In the genomic region with DNA sequence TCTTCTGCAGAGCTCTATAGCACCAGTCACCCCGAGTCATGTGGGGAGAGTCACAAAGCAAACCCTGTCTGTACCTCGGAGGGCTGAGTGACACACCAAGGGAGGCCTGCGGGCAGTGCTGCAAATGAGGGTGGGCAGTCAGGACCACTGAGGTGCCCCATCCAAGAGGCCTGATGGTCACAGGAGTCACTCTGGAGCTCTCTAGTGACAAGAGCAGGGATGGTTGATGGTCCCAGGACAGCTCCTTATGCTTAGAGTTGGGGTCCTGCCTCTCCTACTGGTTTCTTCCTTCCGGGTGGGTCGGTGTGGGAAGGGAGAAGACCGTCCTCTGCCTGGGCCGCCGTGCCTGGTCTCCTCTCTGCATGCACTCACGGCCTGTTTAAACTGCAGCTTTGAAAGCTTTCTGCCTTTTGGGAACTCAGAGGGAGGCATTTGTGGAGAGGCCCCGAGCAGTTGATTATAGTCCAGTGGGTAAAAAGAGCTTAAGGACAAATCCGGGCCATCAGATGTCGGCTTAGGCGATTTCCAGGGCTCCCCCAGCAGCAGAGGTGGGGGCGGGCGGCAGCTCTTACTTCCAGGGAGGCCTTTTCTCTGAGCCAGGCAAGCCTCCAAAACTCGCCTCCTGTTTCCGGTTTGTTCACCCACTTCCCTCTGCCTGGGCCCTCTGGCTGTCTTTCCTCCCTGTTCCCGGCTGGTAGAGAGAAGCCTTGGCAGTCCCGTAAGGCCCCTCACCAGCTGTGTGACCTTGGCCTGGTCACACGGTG, we compare ENCODE assay signal across 9 mouse cellular contexts.
DNase-seq lines count a peak whose midpoint lies in the region; ATAC-seq lines count a peak whose summit lies in the region.
"Had no signal": no experiment of that assay in that cellular context is flagged by ENCODE, and none has a peak within 500 bp of the region (broad histone marks: within the 10 kb centered on the region; RNA-seq: fewer than 3 reads in every experiment).

No protein-coding gene starts in this region.

- H3K9ac ChIP-seq in embryonic facial prominence, embryonic 13.5 days, result 0 out of 2 replicates have a peak overlapping the region, but pooled peaks have one; percentile 17
- 0 out of 2 replicates have a peak overlapping the region, but pooled peaks have one; percentile 17 for H3K9ac ChIP-seq in heart, embryonic 12.5 days
- no peak overlapping the region for H3K9ac ChIP-seq in limb, embryonic 15.5 days
- no peak overlapping the region for H3K9ac ChIP-seq in neural tube, embryonic 15.5 days (replicated peaks)

- 18% methylated on average over 20 of the region's 20 CpGs for WGBS in embryonic facial prominence, embryonic 13.5 days
- WGBS in heart, embryonic 12.5 days, result 55% methylated on average over 20 of the region's 20 CpGs
- 28% methylated on average over 20 of the region's 20 CpGs for WGBS in limb, embryonic 15.5 days
- WGBS in neural tube, embryonic 15.5 days, result 42% methylated on average over 20 of the region's 20 CpGs

- no peaks in the 10 kb centered on the region for H3K36me3 ChIP-seq in embryonic facial prominence, embryonic 13.5 days
- H3K36me3 ChIP-seq in heart, embryonic 12.5 days, result no peaks in the 10 kb centered on the region
- no peaks in the 10 kb centered on the region for H3K36me3 ChIP-seq in limb, embryonic 15.5 days
- no peaks in the 10 kb centered on the region for H3K36me3 ChIP-seq in neural tube, embryonic 15.5 days

- H3K4me1 ChIP-seq in embryonic facial prominence, embryonic 13.5 days, result peaks cover 76% of the 10 kb centered on the region
- H3K4me1 ChIP-seq in heart, embryonic 12.5 days (replicated peaks), result peaks cover 64% of the 10 kb centered on the region
- H3K4me1 ChIP-seq in limb, embryonic 15.5 days, result peaks cover 61% of the 10 kb centered on the region
- H3K4me1 ChIP-seq in neural tube, embryonic 15.5 days, result peaks cover 55% of the 10 kb centered on the region

- no peak for ATAC-seq in embryonic facial prominence, embryonic 13.5 days (ENCODE audit: insufficient number of reproducible peaks, insufficient read depth, low FRiP score, low TSS enrichment, low read depth)
- ATAC-seq in heart, embryonic 12.5 days (ENCODE audit: insufficient number of reproducible peaks, low FRiP score), result no peak
- no peak for ATAC-seq in limb, embryonic 15.5 days (ENCODE audit: insufficient number of reproducible peaks, low FRiP score, low TSS enrichment, low read depth)
- ATAC-seq in neural tube, embryonic 15.5 days (ENCODE audit: low FRiP score), result no peak

- H3K4me2 ChIP-seq in embryonic facial prominence, embryonic 13.5 days, result peak overlapping the region; percentile 12; the same call in 1 of the 2 replicates
- H3K4me2 ChIP-seq in heart, embryonic 12.5 days, result no peak overlapping the region
- no peak overlapping the region for H3K4me2 ChIP-seq in limb, embryonic 15.5 days
- H3K4me2 ChIP-seq in neural tube, embryonic 15.5 days, result no peak overlapping the region

- H3K4me3 ChIP-seq in embryonic facial prominence, embryonic 13.5 days, result no peak overlapping the region
- no peak overlapping the region for H3K4me3 ChIP-seq in heart, embryonic 12.5 days
- no peak overlapping the region for H3K4me3 ChIP-seq in limb, embryonic 15.5 days
- no peak overlapping the region for H3K4me3 ChIP-seq in neural tube, embryonic 15.5 days (replicated peaks)

- no peaks in the 10 kb centered on the region for H3K9me3 ChIP-seq in embryonic facial prominence, embryonic 13.5 days
- no peaks in the 10 kb centered on the region for H3K9me3 ChIP-seq in heart, embryonic 12.5 days (replicated peaks)
- no peaks in the 10 kb centered on the region for H3K9me3 ChIP-seq in limb, embryonic 15.5 days
- no peaks in the 10 kb centered on the region for H3K9me3 ChIP-seq in neural tube, embryonic 15.5 days (replicated peaks)

- peak; percentile 79 for DNase-seq in adrenal gland, postnatal 14 days
- DNase-seq in adrenal gland, postnatal 4 days (ENCODE audit: low spot score in 2 of 2), result no peak
- DNase-seq in kidney, postnatal 14 days, result peak; percentile 67
- no peak for DNase-seq in urinary bladder, postnatal 10 days (ENCODE audit: low spot score)

- H3K27ac ChIP-seq in embryonic facial prominence, embryonic 13.5 days, result peak overlapping the region; percentile 92
- peak overlapping the region; percentile 12; the same call in 1 of the 2 replicates for H3K27ac ChIP-seq in heart, embryonic 12.5 days (ENCODE audit: poor library complexity, severe bottlenecking)
- H3K27ac ChIP-seq in limb, embryonic 15.5 days, result peak overlapping the region; percentile 71
- H3K27ac ChIP-seq in neural tube, embryonic 15.5 days (replicated peaks), result peak overlapping the region; percentile 89
- H3K27ac ChIP-seq: macrophage had no signal

- H3K27me3 ChIP-seq in embryonic facial prominence, embryonic 13.5 days, result no peaks in the 10 kb centered on the region
- no peaks in the 10 kb centered on the region for H3K27me3 ChIP-seq in heart, embryonic 12.5 days (replicated peaks)
- no peaks in the 10 kb centered on the region for H3K27me3 ChIP-seq in limb, embryonic 15.5 days
- no peaks in the 10 kb centered on the region for H3K27me3 ChIP-seq in neural tube, embryonic 15.5 days (replicated peaks)

Comparison
In these comparisons a context has a peak if more than half of its experiments do, and no peak if none do; other contexts are left out.
1. DNase-seq: peak in adrenal gland, postnatal 14 days (single experiment) and kidney, postnatal 14 days (single experiment); none in adrenal gland, postnatal 4 days (0 of 2) and urinary bladder, postnatal 10 days (single experiment).
2. H3K27ac ChIP-seq: peak in every context shown above with its lines; median percentile 92 in embryonic facial prominence, embryonic 13.5 days; 89 in neural tube, embryonic 15.5 days; 71 in limb, embryonic 15.5 days; 12 in heart, embryonic 12.5 days.
3. H3K9ac ChIP-seq: peak in embryonic facial prominence, embryonic 13.5 days (single experiment) and heart, embryonic 12.5 days (single experiment); none in limb, embryonic 15.5 days (single experiment) and neural tube, embryonic 15.5 days (single experiment).